Mouse (Mus musculus) spleen, adult 2 months (tissue): ENCODE results near the gene Fbxo8. TPM values are rescaled to one million over a fixed set of nuclear protein-coding genes. Genes with fewer than 3 reads are reported as not detected.

Source experiments
- DNase-seq, 2 experiments: peaks; one replicate each; pipeline versions ENCODE4 v3.0.0 to v3.0.0-alpha.2; 2012 to 2021; ENCODE audit warnings: low spot score in 2 of 2, low read depth in 1 of 2
- H3K27ac ChIP-seq: fragments of 200-500 bp; 2 replicates; pipeline ENCODE4 v1.5.1; 2012; ENCODE audit warnings: low read length, inconsistent platforms; ENCODE audit not compliant: insufficient read depth
- H3K27me3 ChIP-seq: fragments of 200-500 bp; 2 replicates; pipeline ENCODE4 v1.6.1; 2012; ENCODE audit warnings: mild to moderate bottlenecking, moderate library complexity, low read length, inconsistent platforms; ENCODE audit not compliant: control insufficient read depth, insufficient read depth
- H3K36me3 ChIP-seq: fragments of 200-500 bp; 2 replicates; pipeline ENCODE4 v1.6.1; 2012; ENCODE audit warnings: mild to moderate bottlenecking, low read length, inconsistent platforms; ENCODE audit not compliant: control insufficient read depth, insufficient read depth
- H3K4me1 ChIP-seq: fragments of 200-500 bp; 2 replicates; pipeline ENCODE4 v1.6.1; 2011; ENCODE audit warnings: inconsistent platforms; ENCODE audit not compliant: control insufficient read depth, insufficient read depth, insufficient read length
- H3K4me3 ChIP-seq: fragments of 200-500 bp; 2 replicates; pipeline ENCODE4 v1.5.1; 2011; ENCODE audit warnings: mild to moderate bottlenecking, inconsistent platforms; ENCODE audit not compliant: insufficient read depth, insufficient read length; ENCODE audit errors: extremely low read depth
- CTCF ChIP-seq: fragments of 200-500 bp; IDR thresholded peaks from 2 replicates; pipeline ENCODE4 v1.5.1; 2011; ENCODE audit warnings: mild to moderate bottlenecking, inconsistent platforms; ENCODE audit not compliant: insufficient read depth, insufficient read length, insufficient replicate concordance; ENCODE audit errors: extremely low read depth
- POLR2A ChIP-seq: fragments of 200-500 bp; IDR thresholded peaks from 2 replicates; pipeline ENCODE4 v1.6.1; 2011; ENCODE audit warnings: low read depth, low read length, inconsistent platforms
- WGBS: fragments of 180-500 bp; shearing (Covaris S2); methylation state at CpG from one replicate; pipeline ENCODE4 v1.1.7; 2018; 5-methylcytosine and 5-hydroxymethylcytosine counted together
- polyA plus RNA-seq: library from polyadenylated mRNA; depleted of rRNA; stranded (reverse); fragments of >200 nt; gene quantifications from 2 replicates; pipeline ENCODE4 v1.2.3, GENCODE M21; 2012; rRNA removed

Gene Fbxo8
- polyA plus RNA-seq: 10.2 and 12.5 TPM in 2 replicates

- under 1% methylated on average over 53 of the region's 53 CpGs for WGBS
- peak within 1 kb of the TSS; percentile 93 for H3K4me3 ChIP-seq
- H3K27ac ChIP-seq: peak within 1 kb of the TSS; percentile 97
- peak; percentile 70 to 89 for DNase-seq
- TF ChIP-seq POLR2A: no peak; the same call in 1 of the 2 replicates
- no peak for TF ChIP-seq CTCF
- peaks cover 4% of the 10 kb centered on the region for H3K4me1 ChIP-seq
- H3K27me3 ChIP-seq: no peaks in the 10 kb centered on the region
- H3K36me3 ChIP-seq: no peaks in the 10 kb centered on the region; the same call in 1 of the 2 replicates
These were observed at the start of gene Fbxo8, which contains the start of gene Cep44 for GRCm38 (mm10) chr8:56550558-56551360. TSS of gene Fbxo8 (plus strand) at chr8:56551090. TSS of gene Cep44 (minus strand) at chr8:56551047.

- H3K27ac ChIP-seq: no peak overlapping the region
- H3K27me3 ChIP-seq: no peaks in the 10 kb centered on the region
- no peaks in the 10 kb centered on the region for H3K4me1 ChIP-seq
- TF ChIP-seq CTCF (no peak), POLR2A (no peak)
- H3K36me3 ChIP-seq: no peaks in the 10 kb centered on the region
- DNase-seq: no peak
- no peak overlapping the region for H3K4me3 ChIP-seq
These were observed 49.0 kb upstream of the Fbxo8 start for GRCm38 (mm10) chr8:56501911-56502310.

- no peaks in the 10 kb centered on the region for H3K27me3 ChIP-seq
- 76% methylated on average over 3 of the region's 3 CpGs for WGBS
- no peak overlapping the region for H3K27ac ChIP-seq
- no peak for DNase-seq
- H3K36me3 ChIP-seq: no peaks in the 10 kb centered on the region
- no peaks in the 10 kb centered on the region for H3K4me1 ChIP-seq
- H3K4me3 ChIP-seq: no peak overlapping the region
- TF ChIP-seq CTCF: no peak
- no peak for TF ChIP-seq POLR2A
These were observed 42.5 kb upstream of the Fbxo8 start for GRCm38 (mm10) chr8:56508318-56508951.

- Histone ChIP-seq H3K4me1 (no peaks in the 10 kb centered on the region), H3K4me3 (no peak overlapping the region), H3K36me3 (no peaks in the 10 kb centered on the region), H3K27ac (no peak overlapping the region), H3K27me3 (no peaks in the 10 kb centered on the region)
- 76% methylated on average over 4 of the region's 4 CpGs for WGBS
- DNase-seq: no peak
- no peak for TF ChIP-seq POLR2A
- TF ChIP-seq CTCF: no peak
These were observed 41.9 kb upstream of the Fbxo8 start for GRCm38 (mm10) chr8:56508952-56509479.

- Histone ChIP-seq H3K4me1 (no peaks in the 10 kb centered on the region), H3K36me3 (no peaks in the 10 kb centered on the region), H3K27me3 (no peaks in the 10 kb centered on the region), H3K27ac (no peak overlapping the region), H3K4me3 (no peak overlapping the region)
- WGBS: 67% methylated on average over 6 of the region's 6 CpGs
- TF ChIP-seq CTCF (no peak), POLR2A (no peak)
- DNase-seq: no peak
These were observed 32.0 kb upstream of the Fbxo8 start for GRCm38 (mm10) chr8:56518848-56519247.

- no peak for TF ChIP-seq CTCF
- TF ChIP-seq POLR2A: no peak
- 84% methylated on average over 2 of the region's 2 CpGs for whole genome bisulfite sequencing
These were observed 30.6 kb upstream of the Fbxo8 start for GRCm38 (mm10) chr8:56520249-56520648.

More at GRCm38 (mm10) chr8:56520249-56520648, 30.6 kb upstream of the Fbxo8 start:
- Histone ChIP-seq H3K4me1 (no peaks in the 10 kb centered on the region), H3K27me3 (no peaks in the 10 kb centered on the region), H3K36me3 (no peaks in the 10 kb centered on the region), H3K27ac (no peak overlapping the region), H3K4me3 (no peak overlapping the region)
- no peak for DNase-seq
